Mouse (Mus musculus): ENCODE results near the gene Nae1.

- TF ChIP-seq CTCF (IDR thresholded peaks at IDR 0.05; ENCODE audit: low read depth) (no peak), EP300 (optimal IDR thresholded peaks at IDR 0.05) (no peak)
These were observed 62.0 kb downstream of the Nae1 start for GRCm38 (mm10) chr8:104472465-104472864.
